Mouse (Mus musculus) left cerebral cortex, adult 8-10 months (tissue): ENCODE results near the gene Unkl. TPM values are rescaled to one million over a fixed set of nuclear protein-coding genes. Genes with fewer than 3 reads are reported as not detected.

Experiments used
- DNase-seq, 2 experiments: peaks; one replicate each; pipeline ENCODE4 v3.0.0; 2022; ENCODE audit warnings: low spot score in 2 of 2
- microRNA-seq, 2 experiments: library from miRNA; unstranded; fragments of <30 nt; microRNA quantifications; one replicate each; pipeline ENCODE4 v1.2.0; 2022
- total RNA-seq, 4 experiments: library from RNA; stranded (reverse); gene quantifications; 2 replicates each; pipeline ENCODE4 v1.2.4; 2022

Gene Unkl
- total RNA-seq, 4 experiments from 2014 or later: 37.0 to 40.0 (median 37.8) TPM

DNA sequence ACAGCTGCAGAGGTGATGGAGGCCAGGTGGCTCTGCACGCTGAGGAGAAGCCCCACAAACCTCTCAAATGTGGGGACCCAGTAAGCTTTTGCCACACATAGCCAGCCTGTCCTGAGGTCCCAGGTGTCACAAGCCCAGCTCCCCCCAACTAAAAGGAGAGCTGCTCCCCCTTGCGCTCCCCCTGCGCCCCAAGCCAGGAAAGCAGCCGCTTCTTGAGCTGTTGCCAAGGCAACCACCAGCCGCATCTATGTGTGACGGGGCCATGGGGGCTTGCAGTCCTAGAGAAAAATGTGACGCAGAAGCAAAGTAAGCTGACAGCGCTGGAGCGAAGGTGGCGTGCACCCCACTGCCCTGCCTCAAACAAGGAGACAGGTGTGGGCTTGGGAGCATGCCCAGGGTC is 65.6 kb downstream of the Unkl start:
- DNase-seq: no peak

DNA sequence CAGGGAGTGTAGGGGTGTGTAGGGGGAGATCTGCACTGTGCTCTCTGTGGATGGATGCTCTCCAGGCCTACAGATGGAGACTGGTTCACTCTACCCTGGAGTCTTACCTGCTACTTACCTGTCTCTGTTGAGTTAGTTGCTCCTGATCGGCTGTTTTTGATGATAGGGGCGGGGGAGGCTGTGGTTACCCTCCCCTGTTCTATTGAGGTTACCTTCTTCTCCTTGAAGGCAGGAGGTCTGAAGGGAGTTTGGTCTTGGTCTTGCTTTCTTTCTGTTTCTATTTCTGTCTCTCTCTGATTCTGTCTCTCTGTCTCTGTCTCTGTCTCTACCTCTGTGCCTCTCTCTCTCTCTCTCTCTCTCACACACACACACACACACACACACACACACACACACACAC is 66.9 kb downstream of the Unkl start:
- DNase-seq: no peak

DNA sequence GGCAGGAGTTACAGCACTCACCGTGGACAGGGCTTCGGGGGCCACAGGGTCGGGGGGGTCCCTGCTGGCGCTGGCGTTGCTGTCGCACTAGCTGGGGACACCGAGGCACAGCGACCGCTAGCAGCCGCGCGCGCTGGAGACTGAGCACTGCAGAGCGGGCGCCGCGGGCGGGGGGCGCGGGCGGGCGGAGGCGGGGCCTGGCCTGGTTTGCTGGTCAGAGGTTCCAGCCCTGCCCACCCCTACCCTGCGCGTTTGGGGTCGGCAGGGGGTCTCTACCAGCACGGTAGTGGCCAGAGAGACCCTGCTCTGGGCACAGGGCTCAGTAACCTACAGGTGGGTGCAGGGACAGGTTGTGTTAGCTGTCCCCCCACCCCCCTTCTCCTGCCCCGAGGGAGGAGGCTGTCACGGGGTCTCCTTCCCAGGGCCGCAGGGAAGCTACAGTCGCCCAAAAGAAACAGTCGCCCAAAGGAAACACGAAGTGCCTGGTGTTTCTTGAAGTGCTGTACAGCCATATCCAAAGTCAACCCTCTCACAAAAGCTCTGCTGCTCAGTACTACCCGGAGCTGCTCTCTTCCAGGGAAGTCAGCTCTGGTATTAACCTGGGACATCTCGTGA is 68.0 kb downstream of the Unkl start, which contains the start of gene Baiap3:
Gene Baiap3 (minus strand): TSS at position 225 of the 615 bp plus-strand sequence.
- DNase-seq: no peak

DNA sequence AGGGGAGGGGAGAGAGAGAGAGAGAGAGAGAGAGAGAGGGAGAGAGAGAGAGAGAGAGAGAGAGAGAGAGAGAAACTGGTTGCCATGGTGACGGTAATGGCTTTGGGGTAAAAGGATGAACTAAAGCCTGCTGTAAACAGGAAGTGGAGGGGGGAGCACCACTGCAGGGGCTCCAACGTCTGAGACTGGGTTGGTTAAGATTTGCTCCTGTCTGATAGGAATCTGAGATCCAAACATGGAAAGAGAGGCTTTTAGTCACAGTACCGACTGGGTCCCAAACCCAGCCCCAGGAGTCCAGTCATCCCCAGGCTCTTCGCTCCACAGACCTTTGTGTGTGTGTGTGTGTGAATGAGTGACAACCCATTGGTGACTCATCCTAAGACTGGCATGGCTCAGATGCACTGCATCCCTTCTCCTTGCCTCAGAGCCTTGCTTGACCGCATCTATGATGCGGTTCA is 69.6 kb downstream of the Unkl start:
- DNase-seq: no peak

DNA sequence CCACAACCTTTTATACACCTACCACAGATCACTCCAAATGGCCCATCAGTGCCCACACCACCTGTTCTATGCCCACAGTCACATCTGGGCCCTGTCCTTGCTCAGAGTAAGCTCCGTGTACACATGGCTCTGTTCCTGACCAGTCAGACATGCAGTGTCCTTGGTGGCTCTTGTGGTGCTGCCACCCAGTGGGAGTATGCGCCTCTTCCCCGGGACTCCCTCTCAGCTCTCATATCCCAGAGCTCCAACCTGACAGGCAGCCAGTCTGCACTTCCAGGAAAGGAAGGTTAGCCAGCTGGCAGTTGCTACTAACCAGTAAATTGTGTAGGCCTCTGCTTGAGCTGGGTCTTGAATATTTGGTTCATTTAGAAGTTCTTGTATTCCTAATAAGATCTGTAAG is 76.3 kb downstream of the Unkl start:
- DNase-seq: no peak

DNA sequence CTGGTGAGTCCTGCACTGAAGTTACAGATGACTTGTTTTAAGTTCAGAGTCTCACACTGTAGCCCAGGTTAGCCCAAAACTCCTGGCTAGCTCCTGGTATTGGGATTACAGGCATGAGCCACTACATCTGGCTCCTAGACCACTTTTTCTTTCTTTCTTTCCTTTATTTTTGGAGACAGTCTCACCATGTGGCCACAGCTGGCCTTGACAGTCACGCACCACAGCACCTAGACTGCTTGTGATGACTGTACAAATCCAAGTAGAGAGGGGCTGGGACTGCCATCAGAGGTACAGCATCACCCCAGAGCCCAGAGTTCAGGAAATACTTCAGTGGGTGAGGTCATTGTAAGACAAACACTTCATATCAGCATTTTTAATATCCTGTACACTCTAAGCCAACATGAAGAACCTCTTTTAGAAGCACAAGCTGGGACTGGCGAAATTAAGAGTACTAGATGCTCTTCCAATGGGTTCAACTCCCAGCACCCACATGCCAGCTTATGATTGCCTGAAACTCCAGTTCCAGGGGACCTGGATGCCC is 82.7 kb downstream of the Unkl start:
- DNase-seq: no peak

DNA sequence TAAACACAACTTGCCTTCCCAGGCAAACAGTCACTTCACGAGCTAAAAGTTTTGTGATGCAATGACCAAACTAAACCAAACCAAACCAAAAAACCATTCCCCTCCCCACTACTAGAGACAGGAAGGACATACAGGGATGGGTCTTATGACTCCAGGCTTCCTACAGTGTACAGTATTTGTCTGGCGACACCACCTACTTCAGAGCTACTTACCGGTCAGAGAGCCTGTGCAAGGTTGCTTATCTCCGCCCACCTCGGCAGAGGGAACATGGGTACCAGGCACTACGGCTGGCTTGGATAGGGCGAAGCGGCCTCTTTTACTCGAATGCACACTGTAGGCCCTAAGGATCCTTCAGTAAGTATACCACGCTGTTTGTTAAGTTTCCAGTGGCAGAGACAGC is 84.1 kb downstream of the Unkl start:
- no peak for DNase-seq

DNA sequence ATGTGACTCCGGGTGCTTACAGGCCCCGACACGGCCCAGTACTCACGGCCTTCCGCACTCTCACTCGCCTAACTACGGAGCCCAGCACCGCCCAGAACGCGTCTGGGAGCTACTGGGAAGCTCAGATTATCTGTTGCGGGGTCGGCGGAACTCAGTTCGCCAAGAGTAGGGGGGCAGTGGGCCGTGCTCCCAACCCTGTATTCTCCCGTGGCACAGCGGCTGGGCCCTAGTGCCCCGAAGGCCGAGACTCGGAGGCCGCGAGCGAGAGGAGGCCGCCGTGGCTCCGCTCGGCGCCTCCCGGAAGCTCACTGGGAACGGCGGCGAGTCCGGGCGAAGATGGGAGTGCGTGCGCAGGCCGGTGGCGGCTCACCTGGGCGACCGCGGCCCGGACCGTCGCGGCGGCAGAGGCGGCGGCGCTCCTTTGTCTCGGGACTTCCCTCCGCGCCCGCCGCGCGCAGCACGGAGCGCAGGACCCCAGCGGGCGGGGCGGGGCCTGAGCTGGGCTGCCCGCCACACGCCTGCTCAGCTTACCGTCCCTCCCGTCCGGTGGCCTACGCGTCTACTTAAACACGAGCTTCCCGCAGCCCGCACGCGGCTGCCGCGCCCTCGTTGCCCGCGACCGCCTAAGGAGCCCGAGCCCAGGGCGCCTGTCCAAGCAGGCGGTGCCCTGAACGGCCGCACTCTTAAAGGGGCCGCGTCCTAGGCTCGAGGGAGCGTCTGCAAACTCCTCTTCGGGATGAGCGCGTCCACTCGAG is 84.9 kb downstream of the Unkl start:
- DNase-seq: peak; percentile 85 to 98

DNA sequence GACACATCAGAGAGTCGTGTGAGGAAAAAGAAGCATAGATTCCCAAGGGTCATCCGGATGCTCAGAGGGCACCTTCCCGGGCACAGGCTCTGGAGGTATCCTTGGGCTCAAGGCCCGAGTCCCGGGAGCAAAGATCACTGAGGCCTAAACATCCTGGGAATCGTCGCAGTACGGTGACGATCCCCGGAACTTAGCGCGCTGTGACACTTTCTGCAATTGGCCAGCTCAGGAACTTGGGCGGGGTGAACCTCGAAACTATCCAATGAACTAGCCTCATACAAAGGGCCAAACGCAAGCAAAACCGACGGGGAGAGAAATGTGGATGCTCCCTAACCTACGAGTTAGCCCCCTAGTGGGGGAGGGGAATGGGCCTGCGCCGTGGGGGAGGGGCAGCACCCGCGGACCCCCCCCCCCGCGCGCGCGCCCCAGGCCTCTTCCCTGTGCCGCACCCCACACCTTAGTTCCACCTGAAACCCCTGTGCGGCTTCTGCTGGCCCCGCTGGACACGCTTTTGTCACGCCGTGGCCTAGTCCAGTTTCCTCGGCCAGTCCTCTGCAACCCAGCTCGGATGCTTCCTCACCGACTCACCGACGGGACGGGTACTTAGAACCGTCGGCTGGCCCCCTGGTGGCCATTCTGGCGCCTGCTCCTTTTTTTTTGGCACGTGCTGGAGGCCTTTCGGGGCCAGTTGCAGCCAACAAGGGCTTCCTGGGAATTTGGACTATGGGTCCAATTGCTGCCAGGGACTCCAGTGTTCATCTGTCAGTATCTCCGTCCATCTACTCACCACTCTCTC is 85.7 kb downstream of the Unkl start:
- DNase-seq: peak; percentile 68 to 92

DNA sequence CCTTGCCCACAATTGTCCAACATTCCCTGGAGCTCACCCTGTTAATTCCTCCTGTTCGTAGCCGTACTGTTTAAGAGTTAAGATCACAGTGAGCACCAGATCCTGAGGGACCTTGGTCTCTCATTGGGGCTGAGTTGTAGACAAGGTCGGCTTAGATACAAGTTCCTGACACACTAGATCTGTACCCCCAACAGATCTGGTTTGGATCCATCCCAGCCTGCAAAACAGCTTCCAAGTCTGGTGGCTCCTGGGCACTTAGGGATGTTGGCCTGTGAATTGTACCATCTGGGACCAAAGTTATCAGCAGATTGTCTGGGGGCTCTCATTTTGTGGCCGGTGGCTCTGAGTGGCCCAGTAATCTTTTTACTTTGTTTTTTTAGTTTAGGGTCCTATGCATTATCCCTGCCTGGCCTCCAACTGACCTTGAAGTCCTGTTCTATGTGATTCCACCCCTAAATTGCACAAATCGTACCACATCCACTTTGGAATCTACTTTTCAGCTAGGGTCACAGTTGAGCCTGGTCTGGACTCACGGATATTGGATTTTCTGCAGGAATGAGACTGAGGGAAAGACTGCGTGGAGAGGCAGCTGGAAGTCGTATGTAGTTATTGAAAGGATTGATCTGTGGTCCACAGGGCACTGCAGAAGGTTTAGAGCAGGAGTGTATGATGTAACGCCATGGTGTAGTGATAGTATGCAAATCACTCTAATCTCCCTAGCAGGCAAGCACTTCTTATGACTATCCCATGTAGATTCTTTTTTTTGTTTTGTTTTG is 86.6 kb downstream of the Unkl start, which contains the start of gene Ube2i:
Gene Ube2i (minus strand): TSS at position 52 of the 776 bp plus-strand sequence.
- no peak for DNase-seq

DNA sequence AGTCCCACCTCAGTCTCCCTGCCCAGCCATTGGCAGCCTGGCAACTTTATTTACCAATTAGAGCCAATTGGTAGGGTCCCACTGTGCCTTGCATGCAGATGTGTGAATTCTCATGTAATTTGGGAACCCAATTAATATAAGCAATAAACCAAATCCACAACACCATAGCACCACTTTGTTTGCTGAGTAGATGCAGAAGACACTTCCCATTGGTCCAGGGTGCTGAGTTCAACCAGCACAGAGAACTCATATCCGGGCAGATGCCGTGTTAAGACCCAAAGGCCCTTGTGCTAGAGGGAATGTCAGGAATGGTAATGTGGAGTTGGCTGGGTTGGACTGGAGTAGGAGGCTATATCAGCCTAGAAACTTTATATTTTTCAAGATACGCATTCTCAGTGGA is 87.6 kb downstream of the Unkl start:
- no peak for DNase-seq

DNA sequence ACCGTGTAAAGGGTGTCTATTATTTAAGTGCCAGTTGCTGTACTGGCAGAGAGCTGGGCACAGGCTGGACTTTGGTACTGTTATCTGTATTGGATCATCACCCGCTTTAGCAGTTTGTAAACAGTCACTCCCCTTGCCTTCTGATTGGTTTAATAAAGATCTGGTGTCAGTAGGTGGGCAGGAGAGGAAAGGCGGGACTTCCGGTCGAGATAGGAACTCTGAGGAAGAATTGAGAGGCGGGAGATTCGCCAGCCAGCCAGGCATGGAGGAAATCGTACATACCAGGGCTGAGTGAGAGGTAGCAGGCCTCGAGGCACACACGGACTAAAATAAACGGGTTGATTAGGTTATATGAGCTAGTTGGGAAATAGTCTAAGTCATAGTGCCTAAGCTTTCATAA is 93.9 kb downstream of the Unkl start:
- DNase-seq: no peak

Small RNAs within 50 kb of the gene (microRNA-seq; reads per million reads assigned to microRNA genes)
- 107 to 190 reads per million in 2 experiments for gene Mir3547

Other genes with a start within 250 kb of the Unkl start
- 1 to 10 TPM; 5.4 to 7.7 (median 7.0) TPM for gene Jpt2, start 227.7 kb upstream of the Unkl start, total RNA-seq
- 10 to 100 TPM; 25.7 to 28.9 (median 26.7) TPM for gene Cramp1l, start 172.6 kb upstream of the Unkl start, total RNA-seq
- gene Ift140, start 172.3 kb upstream of the Unkl start, total RNA-seq: 10 to 100 TPM; 17.4 to 21.5 (median 20.3) TPM
- gene Tmem204, start 104.8 kb upstream of the Unkl start, total RNA-seq: 10 to 100 TPM in 3 of 4 experiments, 1 to 10 TPM in 1; 7.5 to 11.2 (median 10.6) TPM
- gene Telo2, start 72.4 kb upstream of the Unkl start, total RNA-seq: 10 to 100 TPM; 22.6 to 34.6 (median 28.6) TPM
- gene Ptx4, start 67.6 kb upstream of the Unkl start, total RNA-seq: under 1 TPM; 0.65 to 0.96 (median 0.75) TPM
- 10 to 100 TPM; 50.0 to 54.5 (median 51.1) TPM for gene Clcn7, start 55.0 kb upstream of the Unkl start, total RNA-seq
- not detected for gene Ccdc154, start 25.9 kb upstream of the Unkl start, total RNA-seq
- under 1 TPM in 1 of 4 experiments, not detected in 3; 0.42 TPM for gene Gm38655, start 12.9 kb upstream of the Unkl start, total RNA-seq
- 10 to 100 TPM; 17.7 to 19.9 (median 19.6) TPM for gene BC003965, start 3.8 kb upstream of the Unkl start, total RNA-seq
- gene Gnptg, start 51.7 kb downstream of the Unkl start, total RNA-seq: 10 to 100 TPM; 73.0 to 83.6 (median 76.1) TPM
- 10 to 100 TPM; 18.4 to 26.5 (median 24.7) TPM for gene Tsr3, start 51.8 kb downstream of the Unkl start, total RNA-seq
- 10 to 100 TPM; 14.5 to 33.9 (median 31.2) TPM for gene Baiap3, start 68.0 kb downstream of the Unkl start, total RNA-seq
- gene Ube2i, start 86.2 kb downstream of the Unkl start, total RNA-seq: 100 to 1,000 TPM; 228 to 239 (median 235) TPM
- gene Prss34, start 110.0 kb downstream of the Unkl start, total RNA-seq: not detected
- gene Prss28, start 120.2 kb downstream of the Unkl start, total RNA-seq: not detected
- not detected for gene Prss29, start 130.3 kb downstream of the Unkl start, total RNA-seq
- gene Tpsab1, start 157.2 kb downstream of the Unkl start, total RNA-seq: not detected
- not detected for gene Tpsb2, start 177.9 kb downstream of the Unkl start, total RNA-seq
- not detected for gene Tpsg1, start 180.9 kb downstream of the Unkl start, total RNA-seq
- gene Cacna1h, start 245.4 kb downstream of the Unkl start, total RNA-seq: 10 to 100 TPM; 44.2 to 56.5 (median 50.2) TPM